Mouse (Mus musculus) limb, embryonic 14.5 days (tissue): ENCODE measurements around the gene Atp2c2. TPM values are rescaled to one million over a fixed set of nuclear protein-coding genes. Genes with fewer than 3 reads are reported as not detected.

ENCODE experiments used
- ATAC-seq: fragments of 200-750 bp; cut with Nextera tagmentation; 2 replicates; pipeline ENCODE4 v1.8.0; 2017; ENCODE audit warnings: low read depth, moderate number of reproducible peaks, moderate TSS enrichment; ENCODE audit not compliant: low FRiP score
- DNase-seq: peaks from one replicate; pipeline ENCODE4 v3.0.0-alpha.2; 2015; ENCODE audit warnings: low spot score
- H3K27ac ChIP-seq: fragments of 300-500 bp; sonication (generic); replicated peaks from 2 replicates; pipeline ENCODE4 v1.5.1; 2014; ENCODE audit warnings: low read depth, mild to moderate bottlenecking, low read length, moderate library complexity, mixed read lengths
- H3K27me3 ChIP-seq: fragments of 300-500 bp; sonication (generic); 2 replicates; pipeline ENCODE4 v1.6.1; 2014; ENCODE audit warnings: low read length, mixed read lengths; ENCODE audit not compliant: control insufficient read depth, insufficient read depth
- H3K36me3 ChIP-seq: fragments of 300-500 bp; sonication (generic); 2 replicates; pipeline ENCODE4 v1.6.1; 2014; ENCODE audit warnings: mild to moderate bottlenecking, low read length, moderate library complexity, mixed read lengths; ENCODE audit not compliant: control insufficient read depth, insufficient read depth
- H3K4me1 ChIP-seq: fragments of 300-500 bp; sonication (generic); 2 replicates; pipeline ENCODE4 v1.6.1; 2014; ENCODE audit warnings: antibody characterized with exemption, low read length, mixed read lengths; ENCODE audit not compliant: control insufficient read depth, insufficient read depth
- H3K4me2 ChIP-seq: fragments of 300-500 bp; sonication (generic); replicated peaks from 2 replicates; pipeline ENCODE4 v1.6.1; 2014; ENCODE audit warnings: low read depth, mild to moderate bottlenecking, low read length, moderate library complexity; ENCODE audit not compliant: severe bottlenecking
- H3K4me3 ChIP-seq: fragments of 300-500 bp; sonication (generic); replicated peaks from 2 replicates; pipeline ENCODE4 v1.5.1; 2014; ENCODE audit warnings: low read length
- H3K9ac ChIP-seq: fragments of 300-500 bp; sonication (generic); 2 replicates; pipeline ENCODE4 v1.6.1; 2014; ENCODE audit warnings: mild to moderate bottlenecking, low read depth, low read length, moderate library complexity; ENCODE audit not compliant: severe bottlenecking
- H3K9me3 ChIP-seq: fragments of 300-500 bp; sonication (generic); 2 replicates; pipeline ENCODE4 v1.6.1; 2016; ENCODE audit warnings: low read length; ENCODE audit not compliant: control insufficient read depth
- POLR2A ChIP-seq: fragments of 200-500 bp; IDR thresholded peaks from 2 replicates; pipeline ENCODE4 v1.8.0; 2012; ENCODE audit warnings: inconsistent platforms, mild to moderate bottlenecking, moderate library complexity, borderline replicate concordance; ENCODE audit not compliant: insufficient read depth, insufficient read length; ENCODE audit errors: extremely low read depth
- WGBS: fragments of 180-500 bp; shearing (Covaris S2); extraction: QIAGEN DNeasy Blood & Tissue Kit; methylation state at CpG from one replicate; pipeline ENCODE4 v1.1.7; 2014; 5-methylcytosine and 5-hydroxymethylcytosine counted together
- polyA plus RNA-seq, 2 experiments: library from polyadenylated mRNA; depleted of rRNA in 1 of 2; stranded (reverse) in 1 of 2; unstranded in 1 of 2; fragments of >200 nt; fragmentation: Nextera tagmentation in 1 of 2; extraction: Ambion mirVana in 1 of 2; gene quantifications; 2 replicates each; pipeline versions ENCODE4 v1.2.1 to v1.2.3; 2012 to 2014

Gene Atp2c2
- polyA plus RNA-seq, 2 experiments: 2.6 to 3.1 TPM

GRCm38 (mm10) chr8:119783579-119783978, 83.8 kb downstream of the Atp2c2 start:
- DNase-seq: no peak
- no peaks in the 10 kb centered on the region for H3K36me3 ChIP-seq
- WGBS: 69% methylated on average over 6 of the region's 6 CpGs
- H3K27me3 ChIP-seq: no peaks in the 10 kb centered on the region
- no peak overlapping the region for H3K9ac ChIP-seq
- no peak for TF ChIP-seq POLR2A
- no peak for ATAC-seq
- H3K27ac ChIP-seq: no peak overlapping the region
- H3K4me1 ChIP-seq: peaks cover 4% of the 10 kb centered on the region; the same call in 1 of the 2 replicates
- no peaks in the 10 kb centered on the region for H3K9me3 ChIP-seq
- H3K4me2 ChIP-seq: no peak overlapping the region
- H3K4me3 ChIP-seq: no peak overlapping the region

- Histone ChIP-seq H3K4me1 (no peaks in the 10 kb centered on the region), H3K4me2 (no peak overlapping the region), H3K9ac (no peak overlapping the region), H3K27me3 (no peaks in the 10 kb centered on the region), H3K27ac (no peak overlapping the region), H3K4me3 (no peak overlapping the region), H3K9me3 (no peaks in the 10 kb centered on the region), H3K36me3 (no peaks in the 10 kb centered on the region)
- 51% methylated on average over 9 of the region's 9 CpGs for WGBS
- TF ChIP-seq POLR2A: no peak
- DNase-seq: no peak
- no peak for ATAC-seq
These were observed 84.3 kb downstream of the Atp2c2 start for GRCm38 (mm10) chr8:119784141-119784574.

GRCm38 (mm10) chr8:119784676-119785075, 84.9 kb downstream of the Atp2c2 start:
- TF ChIP-seq POLR2A: no peak
- no peak for ATAC-seq
- 65% methylated on average over 7 of the region's 7 CpGs for WGBS

GRCm38 (mm10) chr8:119785764-119786405, 86.1 kb downstream of the Atp2c2 start:
- Histone ChIP-seq H3K4me1 (no peaks in the 10 kb centered on the region), H3K4me3 (no peak overlapping the region), H3K9me3 (no peaks in the 10 kb centered on the region), H3K27me3 (no peaks in the 10 kb centered on the region), H3K36me3 (no peaks in the 10 kb centered on the region), H3K27ac (no peak overlapping the region), H3K4me2 (no peak overlapping the region), H3K9ac (no peak overlapping the region)
- no peak for TF ChIP-seq POLR2A
- WGBS: 43% methylated on average over 18 of the region's 18 CpGs
- ATAC-seq (no peak), DNase-seq (no peak)

More at GRCm38 (mm10) chr8:119784676-119785075, 84.9 kb downstream of the Atp2c2 start:
- no peak for DNase-seq
- Histone ChIP-seq H3K4me2 (no peak overlapping the region), H3K9me3 (no peaks in the 10 kb centered on the region), H3K4me3 (no peak overlapping the region), H3K36me3 (no peaks in the 10 kb centered on the region), H3K27me3 (no peaks in the 10 kb centered on the region), H3K9ac (no peak overlapping the region), H3K4me1 (no peaks in the 10 kb centered on the region), H3K27ac (no peak overlapping the region)

GRCm38 (mm10) chr8:119786871-119787270, 87.1 kb downstream of the Atp2c2 start:
- Histone ChIP-seq H3K4me2 (no peak overlapping the region), H3K36me3 (no peaks in the 10 kb centered on the region), H3K27ac (no peak overlapping the region), H3K4me1 (0 out of 2 replicates have a peak, but pooled peaks cover 7% of the 10 kb centered on the region), H3K4me3 (no peak overlapping the region), H3K27me3 (no peaks in the 10 kb centered on the region), H3K9me3 (no peaks in the 10 kb centered on the region), H3K9ac (no peak overlapping the region)
- no peak for TF ChIP-seq POLR2A
- ATAC-seq: no peak
- 68% methylated on average over 3 of the region's 3 CpGs for WGBS
- no peak for DNase-seq
